Mouse (Mus musculus) kidney, embryonic 14.5 days (tissue): Measurements from ENCODE around the gene Tmem140. TPM values are rescaled to one million over a fixed set of nuclear protein-coding genes. Genes with fewer than 3 reads are reported as not detected.

Experiments
- ATAC-seq: fragments of 200-750 bp; cut with Nextera tagmentation; 2 replicates; pipeline ENCODE4 v1.8.0; 2017; ENCODE audit warnings: moderate number of reproducible peaks, mild to moderate bottlenecking, moderate TSS enrichment, moderate library complexity; ENCODE audit not compliant: low FRiP score, low TSS enrichment
- H3K27ac ChIP-seq: fragments of 300-500 bp; sonication (generic); 2 replicates; pipeline ENCODE4 v1.5.1; 2014; ENCODE audit warnings: low read depth, mild to moderate bottlenecking, low read length, moderate library complexity, mixed read lengths
- H3K27me3 ChIP-seq: fragments of 300-500 bp; sonication (generic); 2 replicates; pipeline ENCODE4 v1.6.1; 2014; ENCODE audit warnings: mild to moderate bottlenecking, low read length; ENCODE audit not compliant: control insufficient read depth, insufficient read depth
- H3K36me3 ChIP-seq: fragments of 300-500 bp; sonication (generic); 2 replicates; pipeline ENCODE4 v1.6.1; 2014; ENCODE audit warnings: low read length, mixed read lengths; ENCODE audit not compliant: control insufficient read depth, insufficient read depth
- H3K4me1 ChIP-seq: fragments of 300-500 bp; sonication (generic); 2 replicates; pipeline ENCODE4 v1.6.1; 2014; ENCODE audit warnings: low read length, mixed read lengths; ENCODE audit not compliant: control insufficient read depth, insufficient read depth
- H3K4me2 ChIP-seq: fragments of 300-500 bp; sonication (generic); replicated peaks from 2 replicates; pipeline ENCODE4 v1.6.1; 2014; ENCODE audit warnings: low read depth, mild to moderate bottlenecking, low read length
- H3K4me3 ChIP-seq: fragments of 300-500 bp; sonication (generic); 2 replicates; pipeline ENCODE4 v1.5.1; 2014; ENCODE audit warnings: mild to moderate bottlenecking, low read length
- H3K9ac ChIP-seq: fragments of 300-500 bp; sonication (generic); 2 replicates; pipeline ENCODE4 v1.6.1; 2014; ENCODE audit warnings: low read depth, mild to moderate bottlenecking, low read length, moderate library complexity
- H3K9me3 ChIP-seq: fragments of 300-500 bp; sonication (generic); 2 replicates; pipeline ENCODE4 v1.6.1; 2016; ENCODE audit warnings: low read length; ENCODE audit not compliant: control insufficient read depth
- WGBS: fragments of 180-500 bp; shearing (Covaris S2); extraction: QIAGEN DNeasy Blood & Tissue Kit; methylation state at CpG from one replicate; pipeline ENCODE4 v1.1.7; 2014; 5-methylcytosine and 5-hydroxymethylcytosine counted together
- polyA plus RNA-seq: library from polyadenylated mRNA; unstranded; fragments of >200 nt; fragmentation: Nextera tagmentation; extraction: Ambion mirVana; gene quantifications from 2 replicates; pipeline ENCODE4 v1.2.1, GENCODE M21; 2014

Gene Tmem140
- polyA plus RNA-seq, 1 experiment from 2014 or later: 0.64 TPM

GRCm38 (mm10) chr6:34909631-34910345 lies 46.8 kb downstream of the Tmem140 start:
- Histone ChIP-seq H3K9ac (peak overlapping the region; percentile 61), H3K27ac (no peak overlapping the region), H3K9me3 (no peaks in the 10 kb centered on the region), H3K4me2 (peak overlapping the region; percentile 73), H3K4me1 (peaks cover 6% of the 10 kb centered on the region; the same call in 1 of the 2 replicates), H3K36me3 (peaks cover 21% of the 10 kb centered on the region; the same call in 1 of the 2 replicates), H3K4me3 (peak overlapping the region; percentile 73), H3K27me3 (no peaks in the 10 kb centered on the region)
- no peak for ATAC-seq
- WGBS: 43% methylated on average over 8 of the region's 8 CpGs

- Histone ChIP-seq H3K4me1 (peaks cover 6% of the 10 kb centered on the region; the same call in 1 of the 2 replicates), H3K27ac (peak within 1 kb of the TSS; percentile 38; the same call in 1 of the 2 replicates)
These were observed 47.6 kb downstream of the Tmem140 start, which contains the start of gene Wdr91 for GRCm38 (mm10) chr6:34910371-34911219. Gene Wdr91 (minus strand): TSS chr6:34910876.

GRCm38 (mm10) chr6:34913341-34914040 lies 50.5 kb downstream of the Tmem140 start:
- Histone ChIP-seq H3K27me3 (no peaks in the 10 kb centered on the region), H3K27ac (no peak overlapping the region), H3K4me2 (no peak overlapping the region), H3K9me3 (no peaks in the 10 kb centered on the region), H3K9ac (no peak overlapping the region), H3K4me1 (peaks cover 6% of the 10 kb centered on the region; the same call in 1 of the 2 replicates), H3K4me3 (no peak overlapping the region), H3K36me3 (no peaks in the 10 kb centered on the region; the same call in 1 of the 2 replicates)
- 81% methylated on average over 13 of the region's 13 CpGs for WGBS
- no peak for ATAC-seq

More at GRCm38 (mm10) chr6:34910371-34911219, 47.6 kb downstream of the Tmem140 start, which contains the start of gene Wdr91:
- peaks cover 14% of the 10 kb centered on the region; the same call in 1 of the 2 replicates for H3K36me3 ChIP-seq
- peak within 1 kb of the TSS; percentile 73 for H3K4me2 ChIP-seq
- peak within 1 kb of the TSS; percentile 73 for H3K4me3 ChIP-seq
- under 1% methylated on average over 63 of the region's 64 CpGs for WGBS
- H3K27me3 ChIP-seq: no peaks in the 10 kb centered on the region
- H3K9me3 ChIP-seq: no peaks in the 10 kb centered on the region
- peak within 1 kb of the TSS; percentile 61 for H3K9ac ChIP-seq
- peak; percentile 94 for ATAC-seq

GRCm38 (mm10) chr6:34914462-34914861 lies 51.5 kb downstream of the Tmem140 start:
- no peak overlapping the region for H3K27ac ChIP-seq
- WGBS: 84% methylated on average over 3 of the region's 3 CpGs
- no peak overlapping the region for H3K4me2 ChIP-seq
- no peak for ATAC-seq
- H3K4me1 ChIP-seq: peaks cover 6% of the 10 kb centered on the region; the same call in 1 of the 2 replicates
- H3K27me3 ChIP-seq: no peaks in the 10 kb centered on the region
- H3K9ac ChIP-seq: no peak overlapping the region
- H3K9me3 ChIP-seq: no peaks in the 10 kb centered on the region
- H3K36me3 ChIP-seq: no peaks in the 10 kb centered on the region
- H3K4me3 ChIP-seq: no peak overlapping the region

- no peaks in the 10 kb centered on the region for H3K27me3 ChIP-seq
- H3K4me1 ChIP-seq: no peaks in the 10 kb centered on the region
- no peak for ATAC-seq
- H3K9me3 ChIP-seq: no peaks in the 10 kb centered on the region
- no peaks in the 10 kb centered on the region for H3K36me3 ChIP-seq
- WGBS: 66% methylated on average over 7 of the region's 7 CpGs
- no peak overlapping the region for H3K4me3 ChIP-seq
- H3K9ac ChIP-seq: no peak overlapping the region
- H3K4me2 ChIP-seq: no peak overlapping the region
- no peak overlapping the region for H3K27ac ChIP-seq
These were observed 56.2 kb downstream of the Tmem140 start for GRCm38 (mm10) chr6:34919146-34919545.

- no peaks in the 10 kb centered on the region for H3K9me3 ChIP-seq
- H3K9ac ChIP-seq: no peak within 1 kb of the TSS
- WGBS: 48% methylated on average over 10 of the region's 10 CpGs
These were observed 57.0 kb downstream of the Tmem140 start, which contains the start of gene Stra8 for GRCm38 (mm10) chr6:34919956-34920355. Gene Stra8 (plus strand): TSS chr6:34920163.

GRCm38 (mm10) chr6:34920631-34921030 lies 57.7 kb downstream of the Tmem140 start:
- Histone ChIP-seq H3K9me3 (no peaks in the 10 kb centered on the region), H3K4me1 (no peaks in the 10 kb centered on the region), H3K27me3 (no peaks in the 10 kb centered on the region), H3K4me3 (no peak overlapping the region), H3K9ac (no peak overlapping the region), H3K27ac (no peak overlapping the region), H3K36me3 (no peaks in the 10 kb centered on the region), H3K4me2 (no peak overlapping the region)
- no peak for ATAC-seq
- WGBS: 95% methylated on average over 12 of the region's 12 CpGs

More at GRCm38 (mm10) chr6:34919956-34920355, 57.0 kb downstream of the Tmem140 start, which contains the start of gene Stra8:
- no peak within 1 kb of the TSS for H3K4me3 ChIP-seq
- no peak for ATAC-seq
- H3K4me1 ChIP-seq: no peaks in the 10 kb centered on the region
- no peak within 1 kb of the TSS for H3K27ac ChIP-seq
- H3K36me3 ChIP-seq: no peaks in the 10 kb centered on the region
- no peak within 1 kb of the TSS for H3K4me2 ChIP-seq
- H3K27me3 ChIP-seq: no peaks in the 10 kb centered on the region

GRCm38 (mm10) chr6:34921941-34922340 lies 59.0 kb downstream of the Tmem140 start:
- WGBS: 68% methylated on average over 14 of the region's 14 CpGs
- Histone ChIP-seq H3K9me3 (no peaks in the 10 kb centered on the region), H3K9ac (no peak overlapping the region), H3K36me3 (no peaks in the 10 kb centered on the region), H3K4me2 (no peak overlapping the region), H3K4me1 (no peaks in the 10 kb centered on the region), H3K27me3 (no peaks in the 10 kb centered on the region), H3K27ac (no peak overlapping the region), H3K4me3 (no peak overlapping the region)
- ATAC-seq: peak; percentile 35; the same call in 1 of the 2 replicates
